Mouse (Mus musculus) midbrain, embryonic 12.5 days (tissue): Measurements from ENCODE around the gene Immp2l. TPM values are rescaled to one million over a fixed set of nuclear protein-coding genes. Genes with fewer than 3 reads are reported as not detected.
"Not testable (repeated sequence)": the region's sequence is repeated elsewhere in the genome, so short reads cannot be mapped to it uniquely, and the experiment has no call there.

ENCODE experiments used
- ATAC-seq: fragments of 200-750 bp; cut with Nextera tagmentation; 2 replicates; pipeline ENCODE4 v1.8.0; 2017; ENCODE audit warnings: low read depth, moderate TSS enrichment, moderate library complexity; ENCODE audit not compliant: low FRiP score
- H3K27ac ChIP-seq: fragments of 300-500 bp; sonication (generic); replicated peaks from 2 replicates; pipeline ENCODE4 v1.5.1; 2016; ENCODE audit warnings: mild to moderate bottlenecking
- H3K27me3 ChIP-seq: fragments of 300-500 bp; sonication (generic); 2 replicates; pipeline ENCODE4 v1.6.1; 2016; ENCODE audit warnings: mild to moderate bottlenecking
- H3K36me3 ChIP-seq: fragments of 300-500 bp; sonication (generic); 2 replicates; pipeline ENCODE4 v1.6.1; 2016
- H3K4me1 ChIP-seq: fragments of 300-500 bp; sonication (generic); 2 replicates; pipeline ENCODE4 v1.6.1; 2016
- H3K4me2 ChIP-seq: fragments of 300-500 bp; sonication (generic); replicated peaks from 2 replicates; pipeline ENCODE4 v1.6.1; 2016; ENCODE audit warnings: mild to moderate bottlenecking, moderate library complexity
- H3K4me3 ChIP-seq: fragments of 300-500 bp; sonication (generic); 2 replicates; pipeline ENCODE4 v1.5.1; 2016; ENCODE audit warnings: mild to moderate bottlenecking
- H3K9ac ChIP-seq: fragments of 300-500 bp; sonication (generic); replicated peaks from 2 replicates; pipeline ENCODE4 v1.6.1; 2016; ENCODE audit warnings: mild to moderate bottlenecking, moderate library complexity
- H3K9me3 ChIP-seq: fragments of 300-500 bp; sonication (generic); 2 replicates; pipeline ENCODE4 v1.6.1; 2016; ENCODE audit warnings: mild to moderate bottlenecking
- WGBS: fragments of 180-500 bp; shearing (Covaris S2); methylation state at CpG from one replicate; pipeline ENCODE4 v1.1.7; 2016; 5-methylcytosine and 5-hydroxymethylcytosine counted together
- polyA plus RNA-seq: library from polyadenylated mRNA; unstranded; fragments of >200 nt; fragmentation: Nextera tagmentation; extraction: Ambion mirVana; gene quantifications from 2 replicates; pipeline ENCODE4 v1.2.1, GENCODE M21; 2016

Immp2l gene
- polyA plus RNA-seq, 1 experiment from 2014 or later: 10.7 TPM

DNA sequence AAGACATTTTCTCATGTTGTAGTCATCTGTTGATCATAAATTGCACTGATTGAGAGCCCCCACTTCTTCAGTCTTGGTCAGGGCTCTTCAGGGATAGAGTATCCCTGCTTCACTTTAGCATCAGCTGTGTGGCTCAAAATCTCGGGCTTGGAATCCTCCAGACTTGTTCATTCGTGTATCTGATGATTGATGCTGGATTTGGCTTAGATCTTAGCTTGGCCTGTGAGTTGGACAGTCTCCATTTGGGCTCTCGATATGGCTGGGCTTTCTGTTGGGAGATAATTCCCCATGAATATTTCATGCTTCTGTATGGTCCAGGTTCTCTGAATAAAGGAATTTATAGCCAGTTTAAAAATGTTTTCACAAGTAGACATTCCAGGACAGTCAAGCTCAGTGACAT lies 739.5 kb downstream of the Immp2l start:
- Histone ChIP-seq H3K4me1 (no peaks in the 10 kb centered on the region), H3K27me3 (no peaks in the 10 kb centered on the region), H3K4me2 (no peak overlapping the region), H3K9ac (no peak overlapping the region), H3K4me3 (no peak overlapping the region), H3K36me3 (no peaks in the 10 kb centered on the region), H3K27ac (no peak overlapping the region), H3K9me3 (no peaks in the 10 kb centered on the region)
- no peak for ATAC-seq
- WGBS: 72% methylated on average over 3 of the region's 3 CpGs

DNA sequence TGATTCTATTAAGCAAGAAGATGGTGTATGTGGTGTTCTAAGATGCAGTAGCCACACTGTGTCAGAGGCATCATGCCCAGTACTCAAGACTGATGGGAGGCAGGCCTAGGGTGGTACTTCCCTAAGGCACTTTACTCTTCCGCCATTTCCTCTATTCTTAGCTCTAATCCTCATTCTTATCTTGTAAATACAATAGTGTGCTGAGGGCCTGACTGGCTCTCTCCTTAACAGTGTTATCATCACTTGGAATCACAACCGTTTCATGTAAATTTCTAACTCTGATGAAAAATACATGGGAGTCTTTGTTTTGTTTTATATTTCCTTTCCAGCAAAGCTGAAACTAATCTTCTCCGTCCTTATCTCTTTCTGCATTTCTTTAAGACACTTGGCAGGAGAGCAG lies 750.1 kb downstream of the Immp2l start:
- H3K4me3 ChIP-seq: no peak overlapping the region
- no peaks in the 10 kb centered on the region for H3K9me3 ChIP-seq
- whole genome bisulfite sequencing: 60% methylated on average over 3 of the region's 3 CpGs
- H3K36me3 ChIP-seq: no peaks in the 10 kb centered on the region
- no peak overlapping the region for H3K9ac ChIP-seq
- H3K27ac ChIP-seq: no peak overlapping the region
- H3K27me3 ChIP-seq: no peaks in the 10 kb centered on the region
- no peak for ATAC-seq
- no peak overlapping the region for H3K4me2 ChIP-seq
- H3K4me1 ChIP-seq: no peaks in the 10 kb centered on the region

DNA sequence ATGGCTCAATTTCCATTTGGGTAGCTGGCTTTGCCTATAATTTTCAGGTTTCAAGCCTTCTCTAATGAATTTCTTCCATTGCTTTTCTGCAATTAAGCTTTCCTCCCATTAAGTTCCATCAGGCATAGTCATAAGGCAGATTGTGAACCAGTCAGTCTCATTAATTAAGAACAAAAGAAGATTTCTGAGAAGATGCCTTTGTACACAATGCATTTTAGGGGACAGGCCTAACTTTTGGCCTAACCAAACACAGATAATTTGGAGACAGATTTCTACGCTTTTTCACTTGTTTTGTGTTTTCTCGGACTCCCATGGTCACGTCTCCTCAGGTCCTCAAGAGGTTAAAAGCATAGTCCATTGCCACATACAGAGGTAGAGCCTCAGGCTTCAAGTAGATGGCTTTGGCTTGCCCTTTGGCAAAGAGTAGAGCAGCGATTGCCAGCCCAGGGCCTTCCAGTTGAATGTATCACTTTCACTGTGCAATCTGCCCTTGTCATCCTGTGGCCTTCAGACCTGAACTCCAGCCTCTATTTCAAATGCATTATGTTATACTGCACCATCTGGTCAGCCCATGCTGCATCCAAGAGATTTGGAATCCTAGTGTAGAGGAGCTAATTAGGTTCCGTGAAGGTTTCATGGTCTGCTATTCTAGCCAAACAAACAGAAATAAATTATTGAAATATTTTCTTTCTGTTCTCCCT lies 750.9 kb downstream of the Immp2l start:
- Histone ChIP-seq H3K9ac (no peak overlapping the region), H3K27ac (no peak overlapping the region), H3K4me2 (no peak overlapping the region), H3K9me3 (no peaks in the 10 kb centered on the region), H3K36me3 (no peaks in the 10 kb centered on the region), H3K4me3 (no peak overlapping the region), H3K4me1 (no peaks in the 10 kb centered on the region), H3K27me3 (no peaks in the 10 kb centered on the region)
- 80% methylated on average over 5 of the region's 5 CpGs for WGBS
- ATAC-seq: peak; percentile 63

DNA sequence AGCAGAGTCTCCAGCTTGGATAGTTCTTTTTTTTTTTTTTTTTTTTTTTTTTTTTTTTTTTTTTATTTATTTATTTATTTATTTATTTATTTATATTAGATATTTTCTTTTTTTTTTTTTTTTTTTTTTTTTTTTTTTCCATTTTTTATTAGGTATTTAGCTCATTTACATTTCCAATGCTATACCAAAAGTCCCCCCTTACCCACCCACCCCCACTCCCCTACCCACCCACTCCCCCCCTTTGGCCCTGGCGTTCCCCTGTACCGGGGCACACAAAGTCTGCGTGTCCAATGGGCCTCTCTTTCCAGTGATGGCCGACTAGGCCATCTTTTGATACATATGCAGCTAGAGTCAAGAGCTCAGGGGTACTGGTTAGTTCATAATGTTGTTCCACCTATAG lies 753.9 kb downstream of the Immp2l start:
- WGBS: no CpG with 5 or more reads among the region's 4 CpGs
- not testable (repeated sequence) for H3K27ac ChIP-seq, H3K4me3 ChIP-seq, H3K4me2 ChIP-seq, H3K27me3 ChIP-seq, H3K9me3 ChIP-seq, ATAC-seq, H3K9ac ChIP-seq, H3K36me3 ChIP-seq, H3K4me1 ChIP-seq

DNA sequence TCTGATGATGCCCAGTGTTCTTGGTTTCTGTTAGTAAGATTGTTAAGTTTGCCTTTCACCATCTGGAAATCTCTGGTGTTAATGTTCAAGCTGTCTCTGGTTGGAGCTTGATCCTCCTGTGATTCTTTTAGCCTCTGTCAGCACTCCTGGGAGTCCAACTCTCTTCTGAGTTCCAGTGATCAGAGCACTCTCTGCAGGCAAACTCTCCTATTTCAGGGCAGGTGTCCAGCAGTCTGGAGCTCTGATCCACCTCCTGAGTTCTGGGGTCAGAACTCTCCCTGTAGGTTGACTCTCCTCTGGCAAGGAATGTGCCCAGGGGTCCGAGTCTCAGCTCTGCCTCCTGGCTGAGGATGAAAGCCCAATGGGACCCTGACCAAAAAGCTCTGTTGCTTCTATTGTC lies 769.8 kb downstream of the Immp2l start:
- not testable (repeated sequence) for H3K27me3 ChIP-seq, H3K27ac ChIP-seq, H3K4me1 ChIP-seq, H3K9ac ChIP-seq, H3K4me3 ChIP-seq, H3K36me3 ChIP-seq, H3K9me3 ChIP-seq, ATAC-seq, H3K4me2 ChIP-seq
- 94% methylated on average over 1 of the region's 1 CpGs for WGBS

DNA sequence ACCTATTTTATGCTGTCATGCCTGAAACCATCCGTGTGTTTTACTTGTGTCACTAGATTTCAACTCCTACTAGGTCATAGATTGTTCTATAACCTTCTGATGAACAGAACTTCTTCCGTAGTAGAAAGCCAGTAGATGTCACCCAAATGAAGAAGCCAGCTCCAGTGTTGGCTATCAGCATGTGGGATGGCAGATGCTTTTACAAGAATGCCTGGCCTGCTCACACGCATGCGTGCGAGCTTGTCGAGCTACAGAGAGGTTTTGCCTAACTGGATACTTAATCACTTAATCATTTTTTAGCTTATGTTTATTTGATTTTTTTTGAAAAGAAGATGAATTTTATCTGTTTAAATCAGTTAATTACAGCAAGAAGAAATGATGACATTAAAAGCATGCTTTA lies 805.6 kb downstream of the Immp2l start:
- no peaks in the 10 kb centered on the region for H3K36me3 ChIP-seq
- 90% methylated on average over 6 of the region's 6 CpGs for WGBS
- H3K4me3 ChIP-seq: no peak overlapping the region
- H3K9me3 ChIP-seq: no peaks in the 10 kb centered on the region
- no peak overlapping the region for H3K27ac ChIP-seq
- no peak for ATAC-seq
- H3K4me2 ChIP-seq: no peak overlapping the region
- no peaks in the 10 kb centered on the region for H3K27me3 ChIP-seq
- no peaks in the 10 kb centered on the region for H3K4me1 ChIP-seq
- H3K9ac ChIP-seq: no peak overlapping the region

DNA sequence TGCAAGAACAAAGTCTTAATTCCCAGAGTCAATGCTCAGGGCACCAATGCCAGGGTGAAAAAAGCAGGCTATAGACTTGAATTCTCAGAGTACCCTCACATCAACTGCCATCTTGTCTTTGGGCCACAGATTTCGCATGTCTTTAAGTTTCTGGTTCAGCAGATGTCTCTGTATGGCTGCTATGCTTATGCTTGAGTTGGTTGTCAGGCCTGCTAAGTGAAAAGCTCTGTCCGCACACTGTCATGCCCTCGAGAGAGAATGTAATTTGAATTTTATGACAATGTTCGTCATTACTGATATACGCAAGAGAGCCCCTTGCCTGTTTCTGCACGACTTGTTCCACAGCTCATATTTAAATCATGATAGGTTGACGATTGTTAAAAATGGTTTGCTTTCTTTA lies 807.8 kb downstream of the Immp2l start:
- H3K27me3 ChIP-seq: no peaks in the 10 kb centered on the region
- H3K36me3 ChIP-seq: no peaks in the 10 kb centered on the region
- H3K4me2 ChIP-seq: no peak overlapping the region
- H3K27ac ChIP-seq: no peak overlapping the region
- 82% methylated on average over 7 of the region's 7 CpGs for WGBS
- no peak for ATAC-seq
- no peaks in the 10 kb centered on the region for H3K9me3 ChIP-seq
- no peaks in the 10 kb centered on the region for H3K4me1 ChIP-seq
- no peak overlapping the region for H3K9ac ChIP-seq
- H3K4me3 ChIP-seq: no peak overlapping the region

DNA sequence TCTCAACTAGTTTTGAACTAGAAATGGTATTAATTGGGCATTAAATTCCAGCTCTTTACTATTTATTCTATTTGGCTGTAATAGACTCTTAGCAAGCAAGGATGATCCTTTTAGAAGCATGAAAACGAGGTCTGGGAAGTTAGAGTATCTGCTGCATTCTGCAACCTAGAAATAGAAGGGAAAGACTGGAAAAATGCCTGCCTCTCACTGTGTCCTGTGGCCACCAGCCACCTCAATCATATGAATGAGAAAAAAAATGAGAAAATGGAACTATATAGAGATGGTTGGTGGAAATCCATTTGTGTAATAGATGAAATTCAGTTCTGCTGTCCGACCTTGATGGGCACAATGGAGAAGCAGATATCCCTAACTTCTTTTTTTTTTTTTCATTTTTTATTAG lies 810.8 kb downstream of the Immp2l start:
- no peak overlapping the region for H3K4me3 ChIP-seq
- no peak overlapping the region for H3K9ac ChIP-seq
- no peaks in the 10 kb centered on the region for H3K27me3 ChIP-seq
- H3K36me3 ChIP-seq: no peaks in the 10 kb centered on the region
- no peak overlapping the region for H3K4me2 ChIP-seq
- ATAC-seq: no peak
- H3K27ac ChIP-seq: no peak overlapping the region
- H3K4me1 ChIP-seq: no peaks in the 10 kb centered on the region
- WGBS: 76% methylated on average over 2 of the region's 2 CpGs
- H3K9me3 ChIP-seq: no peaks in the 10 kb centered on the region

DNA sequence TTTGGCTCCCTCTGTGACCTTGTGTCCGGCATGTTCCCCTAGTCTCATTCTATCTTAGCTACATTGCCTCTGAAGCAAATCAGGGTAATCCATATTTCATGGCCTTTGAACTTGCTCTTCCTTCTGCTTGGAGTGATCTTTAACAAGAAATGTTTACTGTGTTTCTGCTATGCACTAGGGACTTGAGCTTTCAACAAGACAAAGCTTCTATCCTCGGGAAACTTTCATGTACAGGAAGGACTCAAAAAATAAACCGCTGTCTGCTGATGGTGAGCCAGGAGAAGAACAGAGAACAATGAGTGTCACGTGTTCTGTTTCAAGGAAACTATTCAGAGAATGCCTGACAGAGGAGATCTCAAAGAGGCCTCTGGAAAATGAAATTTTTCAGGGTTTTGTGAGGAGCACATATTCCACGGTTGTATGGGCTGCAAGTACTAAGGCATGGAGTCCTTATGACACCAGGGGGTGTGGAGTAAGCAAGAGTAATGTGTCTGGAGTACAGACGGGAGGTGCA lies 814.5 kb downstream of the Immp2l start:
- 78% methylated on average over 6 of the region's 6 CpGs for WGBS
- no peaks in the 10 kb centered on the region for H3K36me3 ChIP-seq
- H3K9ac ChIP-seq: no peak overlapping the region
- no peak overlapping the region for H3K27ac ChIP-seq
- H3K27me3 ChIP-seq: no peaks in the 10 kb centered on the region
- no peak overlapping the region for H3K4me2 ChIP-seq
- no peaks in the 10 kb centered on the region for H3K4me1 ChIP-seq
- ATAC-seq: no peak
- H3K4me3 ChIP-seq: no peak overlapping the region
- H3K9me3 ChIP-seq: no peaks in the 10 kb centered on the region

DNA sequence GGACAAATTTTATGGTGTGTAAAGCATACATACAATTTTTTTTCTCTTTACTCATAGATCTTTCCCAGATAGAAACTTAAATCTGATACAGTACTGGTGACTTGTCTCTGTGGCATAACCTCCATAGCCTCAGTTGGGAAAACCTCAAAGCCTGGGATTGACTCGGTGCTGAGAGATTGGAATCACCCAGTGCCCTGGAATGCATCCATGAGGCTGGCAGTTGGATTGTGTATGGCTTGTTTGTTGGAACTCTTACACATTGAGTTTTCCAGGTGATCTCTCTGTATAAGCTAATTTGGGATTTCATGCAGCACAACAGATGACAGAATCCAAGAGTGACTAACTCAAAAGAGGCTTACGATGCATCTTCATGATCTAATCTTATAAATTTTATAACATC lies 815.4 kb downstream of the Immp2l start:
- H3K9me3 ChIP-seq: no peaks in the 10 kb centered on the region
- 90% methylated on average over 2 of the region's 2 CpGs for WGBS
- H3K4me3 ChIP-seq: no peak overlapping the region
- H3K27ac ChIP-seq: no peak overlapping the region
- H3K9ac ChIP-seq: no peak overlapping the region
- H3K27me3 ChIP-seq: no peaks in the 10 kb centered on the region
- no peaks in the 10 kb centered on the region for H3K36me3 ChIP-seq
- no peaks in the 10 kb centered on the region for H3K4me1 ChIP-seq
- ATAC-seq: no peak
- no peak overlapping the region for H3K4me2 ChIP-seq

DNA sequence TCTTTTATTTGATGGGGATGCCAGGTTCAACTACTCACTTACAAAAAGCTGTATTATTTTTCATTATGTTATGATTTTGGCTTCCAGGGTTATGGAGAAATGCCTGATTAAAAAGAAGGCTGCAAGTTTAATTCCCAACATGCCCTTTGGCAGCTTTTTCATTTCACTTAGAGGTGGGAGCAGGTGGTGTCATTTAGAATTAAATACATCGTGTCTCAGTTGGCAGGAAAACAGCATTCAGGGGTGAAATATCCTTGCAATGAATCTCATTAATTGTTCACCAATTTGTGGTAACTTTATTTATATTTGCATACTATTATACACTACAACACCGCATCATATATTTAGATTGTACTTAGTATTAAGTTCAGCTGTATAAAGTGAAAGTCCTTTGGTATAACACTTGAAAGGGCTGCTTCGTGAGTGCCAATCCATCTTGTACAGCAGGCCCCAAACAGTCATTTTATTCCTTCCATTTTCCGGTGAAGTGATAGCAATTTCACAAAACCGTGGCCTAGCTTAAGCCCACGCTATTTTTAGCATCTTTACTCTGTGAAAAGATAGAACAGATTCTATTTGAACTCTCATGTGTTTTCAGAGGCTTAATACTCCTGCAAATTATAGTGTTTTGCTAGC lies 818.9 kb downstream of the Immp2l start:
- H3K27me3 ChIP-seq: no peaks in the 10 kb centered on the region
- H3K9me3 ChIP-seq: no peaks in the 10 kb centered on the region
- H3K36me3 ChIP-seq: no peaks in the 10 kb centered on the region
- 0 out of 2 replicates have a peak, but pooled peaks have one; percentile 47 for ATAC-seq
- 74% methylated on average over 6 of the region's 6 CpGs for WGBS
- no peak overlapping the region for H3K9ac ChIP-seq
- H3K4me1 ChIP-seq: no peaks in the 10 kb centered on the region
- no peak overlapping the region for H3K4me2 ChIP-seq
- no peak overlapping the region for H3K4me3 ChIP-seq
- H3K27ac ChIP-seq: no peak overlapping the region

DNA sequence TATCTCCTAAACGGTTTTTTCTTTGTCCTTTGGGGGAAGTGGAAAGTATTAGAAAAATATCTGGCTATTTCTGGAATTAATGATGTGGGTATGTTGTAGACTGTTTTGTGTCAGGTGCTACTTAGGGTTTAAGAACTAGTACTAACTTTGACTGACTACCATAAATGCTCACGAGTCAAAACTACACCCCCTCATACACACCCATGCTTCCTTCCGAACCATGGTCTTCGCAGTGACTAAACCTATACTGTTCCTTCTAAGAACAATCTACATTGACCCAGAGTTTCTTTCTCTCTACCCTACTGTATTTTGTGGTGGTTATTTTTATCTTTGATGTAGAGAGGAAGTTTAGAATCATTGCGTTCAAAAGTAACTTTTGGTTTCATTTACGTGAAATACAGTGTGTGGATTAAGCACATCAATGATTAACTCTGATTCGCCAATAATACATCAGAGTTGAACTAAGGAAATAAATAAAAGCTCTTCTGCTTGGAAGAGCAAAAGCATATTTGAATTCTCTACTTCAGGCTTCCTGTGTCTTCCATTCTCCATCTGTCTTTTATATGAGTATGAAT lies 828.1 kb downstream of the Immp2l start:
- H3K4me3 ChIP-seq: no peak overlapping the region
- H3K4me1 ChIP-seq: no peaks in the 10 kb centered on the region
- H3K27me3 ChIP-seq: no peaks in the 10 kb centered on the region
- no peak overlapping the region for H3K27ac ChIP-seq
- H3K9me3 ChIP-seq: no peaks in the 10 kb centered on the region
- 88% methylated on average over 7 of the region's 7 CpGs for WGBS
- no peak overlapping the region for H3K9ac ChIP-seq
- no peak for ATAC-seq
- H3K36me3 ChIP-seq: no peaks in the 10 kb centered on the region
- no peak overlapping the region for H3K4me2 ChIP-seq
